Mouse (Mus musculus) liver, embryonic 15.5 days (tissue): ENCODE results near the gene Os9. TPM values are rescaled to one million over a fixed set of nuclear protein-coding genes. Genes with fewer than 3 reads are reported as not detected.
A peak's percentile ranks its signal among the peaks of the same experiment; 100 is the strongest.

Source experiments
- ATAC-seq: fragments of 200-750 bp; cut with Nextera tagmentation; 2 replicates; pipeline ENCODE4 v1.8.0; 2017; ENCODE audit warnings: moderate number of reproducible peaks, mild to moderate bottlenecking, moderate library complexity; ENCODE audit not compliant: insufficient read depth
- H3K27ac ChIP-seq: fragments of 300-500 bp; sonication (generic); replicated peaks from 2 replicates; pipeline ENCODE4 v1.5.1; 2015; ENCODE audit warnings: mild to moderate bottlenecking, inconsistent platforms
- H3K27me3 ChIP-seq: fragments of 300-500 bp; sonication (generic); 2 replicates; pipeline ENCODE4 v1.6.1; 2015; ENCODE audit warnings: mild to moderate bottlenecking, inconsistent platforms
- H3K36me3 ChIP-seq: fragments of 300-500 bp; sonication (generic); replicated peaks from 2 replicates; pipeline ENCODE4 v1.6.1; 2015; ENCODE audit warnings: moderate library complexity, mild to moderate bottlenecking, inconsistent platforms
- H3K4me1 ChIP-seq: fragments of 300-500 bp; sonication (generic); replicated peaks from 2 replicates; pipeline ENCODE4 v1.6.1; 2015; ENCODE audit warnings: inconsistent platforms
- H3K4me2 ChIP-seq: fragments of 300-500 bp; sonication (generic); 2 replicates; pipeline ENCODE4 v1.6.1; 2015; ENCODE audit warnings: moderate library complexity, mild to moderate bottlenecking, inconsistent platforms
- H3K4me3 ChIP-seq: fragments of 300-500 bp; sonication (generic); replicated peaks from 2 replicates; pipeline ENCODE4 v1.5.1; 2015; ENCODE audit warnings: mild to moderate bottlenecking, inconsistent platforms
- H3K9ac ChIP-seq: fragments of 300-500 bp; sonication (generic); 2 replicates; pipeline ENCODE4 v1.6.1; 2015; ENCODE audit warnings: moderate library complexity, mild to moderate bottlenecking, inconsistent platforms
- H3K9me3 ChIP-seq: fragments of 300-500 bp; sonication (generic); replicated peaks from 2 replicates; pipeline ENCODE4 v1.6.1; 2016; ENCODE audit warnings: inconsistent platforms
- WGBS: fragments of 180-500 bp; shearing (Covaris S2); methylation state at CpG from one replicate; pipeline ENCODE4 v1.1.7; 2015; ENCODE audit warnings: mixed read lengths; ENCODE audit not compliant: insufficient replicate concordance; 5-methylcytosine and 5-hydroxymethylcytosine counted together
- polyA plus RNA-seq: library from polyadenylated mRNA; unstranded; fragments of >200 nt; fragmentation: Nextera tagmentation; extraction: Ambion mirVana; gene quantifications from 2 replicates; pipeline ENCODE4 v1.2.1, GENCODE M21; 2015

Gene Os9
- polyA plus RNA-seq, 1 experiment from 2014 or later, result 54.0 TPM

DNA sequence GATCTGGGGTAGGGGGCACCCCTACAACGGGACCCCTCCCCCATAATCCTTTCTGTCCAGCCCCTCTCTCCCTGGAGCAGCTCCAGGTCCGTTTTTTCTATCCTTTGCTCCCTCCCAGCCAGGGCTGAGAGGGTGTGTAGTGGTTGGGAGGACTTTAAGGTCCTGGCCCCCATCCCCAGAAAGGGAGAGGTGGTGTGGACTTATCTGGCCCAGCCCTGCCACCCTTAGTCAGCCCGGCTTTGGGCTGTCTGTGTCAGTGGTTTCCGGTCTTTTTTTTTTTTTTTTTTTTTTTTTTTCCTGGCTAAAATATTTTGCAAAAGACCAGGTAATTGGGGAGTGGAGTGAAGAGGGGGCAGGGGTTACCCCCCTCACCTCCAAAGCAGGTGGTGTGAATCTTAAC, 28.2 kb downstream of the Os9 start:
- no peak overlapping the region for H3K4me3 ChIP-seq
- H3K9ac ChIP-seq, result no peak overlapping the region
- 24% methylated on average over 4 of the region's 4 CpGs for WGBS
- H3K4me1 ChIP-seq, result peaks cover 21% of the 10 kb centered on the region
- no peak overlapping the region for H3K4me2 ChIP-seq
- H3K27me3 ChIP-seq, result peaks cover 28% of the 10 kb centered on the region
- H3K36me3 ChIP-seq, result peaks cover 26% of the 10 kb centered on the region
- no peaks in the 10 kb centered on the region for H3K9me3 ChIP-seq
- no peak overlapping the region for H3K27ac ChIP-seq
- no peak for ATAC-seq

DNA sequence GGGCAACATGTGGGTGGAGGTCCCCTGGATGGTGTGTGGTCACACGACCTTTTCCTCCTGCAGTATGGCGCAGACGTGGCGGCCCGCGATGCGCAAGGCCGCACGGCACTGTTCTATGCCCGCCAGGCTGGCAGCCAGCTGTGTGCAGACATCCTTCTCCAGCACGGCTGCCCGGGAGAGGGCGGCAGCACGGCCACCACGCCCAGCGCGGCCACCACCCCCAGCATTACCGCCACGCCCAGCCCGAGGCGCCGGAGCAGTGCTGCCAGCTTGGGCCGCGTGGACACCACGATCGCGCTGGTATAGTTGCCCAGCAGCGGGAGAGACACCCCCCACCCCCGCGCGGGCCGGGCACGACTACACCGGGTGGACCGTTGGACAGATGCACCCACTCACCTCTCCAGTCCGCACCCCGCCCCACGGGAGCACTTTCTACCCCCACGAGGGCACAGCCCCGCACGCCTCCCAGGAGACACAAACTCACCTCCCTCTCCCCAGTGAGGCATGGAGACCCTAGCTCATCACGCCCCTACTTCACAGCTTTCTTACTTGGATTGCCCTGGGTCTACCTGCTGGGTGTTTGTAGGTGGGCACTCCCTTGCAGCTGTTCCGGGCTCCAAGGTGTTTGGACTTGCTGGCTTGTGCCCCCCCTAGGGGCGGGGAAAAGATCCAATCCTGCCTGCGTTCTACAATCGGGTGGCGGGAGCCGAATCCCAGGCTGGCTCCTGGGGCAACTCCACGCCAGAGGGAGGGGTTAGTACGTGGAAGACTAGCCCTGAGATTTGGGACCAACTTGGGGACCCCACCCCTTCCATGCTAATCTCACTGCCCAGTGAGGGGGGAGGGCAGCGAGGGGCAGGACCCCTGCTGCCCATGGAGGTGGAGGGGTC, 29.2 kb downstream of the Os9 start:
- no peak for ATAC-seq
- Histone ChIP-seq H3K27me3 (peaks cover 28% of the 10 kb centered on the region), H3K9ac (no peak overlapping the region), H3K36me3 (peaks cover 17% of the 10 kb centered on the region), H3K4me3 (no peak overlapping the region), H3K9me3 (no peaks in the 10 kb centered on the region), H3K4me1 (peaks cover 21% of the 10 kb centered on the region), H3K4me2 (peak overlapping the region; percentile 18; the same call in 1 of the 2 replicates), H3K27ac (no peak overlapping the region)
- WGBS, result 61% methylated on average over 51 of the region's 51 CpGs

DNA sequence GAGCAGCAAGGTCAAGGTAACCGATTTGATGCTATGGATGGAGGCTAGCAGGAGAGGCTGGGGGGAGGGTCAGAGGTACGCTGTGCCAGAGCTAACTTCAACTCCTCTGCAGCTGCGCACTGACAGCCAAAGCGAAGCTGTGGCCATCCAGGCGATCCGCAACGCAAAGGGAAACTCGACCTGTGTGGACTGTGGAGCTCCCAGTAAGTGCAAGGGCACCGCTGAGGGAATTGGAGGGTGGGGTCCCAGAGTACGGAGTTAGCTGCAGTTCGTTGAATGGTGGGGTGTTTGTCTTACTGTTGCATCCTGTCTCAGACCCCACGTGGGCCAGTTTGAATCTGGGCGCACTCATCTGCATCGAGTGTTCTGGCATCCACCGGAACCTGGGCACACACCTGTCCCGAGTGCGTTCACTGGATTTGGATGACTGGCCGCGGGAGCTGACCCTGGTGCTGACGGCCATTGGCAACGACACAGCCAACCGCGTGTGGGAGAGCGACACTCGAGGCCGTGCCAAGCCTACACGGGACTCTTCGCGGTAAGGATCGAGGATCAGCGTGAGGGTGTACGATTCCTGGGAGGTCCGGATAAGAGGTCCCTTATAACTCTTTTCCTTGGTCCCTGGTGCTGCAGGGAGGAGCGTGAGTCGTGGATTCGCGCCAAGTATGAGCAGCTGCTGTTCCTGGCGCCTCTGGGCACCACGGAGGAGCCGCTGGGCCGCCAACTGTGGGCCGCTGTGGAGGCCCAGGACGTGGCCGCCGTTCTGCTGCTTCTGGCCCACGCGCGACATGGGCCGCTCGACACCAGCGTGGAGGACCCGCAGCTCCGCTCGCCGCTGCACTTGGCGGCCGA, 30.1 kb downstream of the Os9 start:
- H3K4me3 ChIP-seq, result no peak overlapping the region
- H3K9me3 ChIP-seq, result no peaks in the 10 kb centered on the region
- no peak overlapping the region for H3K9ac ChIP-seq
- H3K4me2 ChIP-seq, result no peak overlapping the region; the same call in 1 of the 2 replicates
- peaks cover 21% of the 10 kb centered on the region for H3K4me1 ChIP-seq
- no peak overlapping the region for H3K27ac ChIP-seq
- H3K27me3 ChIP-seq, result peaks cover 28% of the 10 kb centered on the region
- H3K36me3 ChIP-seq, result peaks cover 7% of the 10 kb centered on the region
- ATAC-seq, result no peak
- 68% methylated on average over 57 of the region's 57 CpGs for WGBS

- Histone ChIP-seq H3K36me3 (no peaks in the 10 kb centered on the region; the same call in 1 of the 2 replicates), H3K4me2 (no peak overlapping the region), H3K27me3 (peaks cover 33% of the 10 kb centered on the region), H3K9me3 (no peaks in the 10 kb centered on the region), H3K9ac (no peak overlapping the region), H3K4me1 (peaks cover 24% of the 10 kb centered on the region; the same call in 1 of the 2 replicates), H3K4me3 (no peak overlapping the region), H3K27ac (no peak overlapping the region)
- WGBS, result 68% methylated on average over 6 of the region's 6 CpGs
- no peak for ATAC-seq
Observed at GRCm38 (mm10) chr10:127085633-127086032, 35.3 kb downstream of the Os9 start.

DNA sequence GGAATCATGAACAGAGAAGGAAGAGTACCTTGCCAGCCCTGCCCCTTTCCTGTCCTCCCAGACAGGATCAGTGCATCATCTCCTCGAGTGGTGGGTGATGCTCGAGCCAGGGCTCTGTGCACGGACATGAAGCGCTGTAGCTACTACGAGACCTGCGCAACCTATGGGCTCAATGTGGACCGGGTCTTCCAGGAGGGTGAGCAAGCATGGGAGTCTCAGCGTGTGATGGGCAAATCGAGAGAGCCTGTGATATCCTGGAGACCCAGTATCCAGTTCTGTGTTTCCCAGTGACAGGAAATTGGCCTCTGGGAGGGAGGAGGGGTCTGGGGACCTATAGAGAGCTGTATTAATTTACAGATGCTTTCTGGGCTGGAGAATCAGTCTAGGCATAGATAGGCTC, 35.9 kb downstream of the Os9 start:
- no peaks in the 10 kb centered on the region; the same call in 1 of the 2 replicates for H3K36me3 ChIP-seq
- 75% methylated on average over 9 of the region's 9 CpGs for WGBS
- no peaks in the 10 kb centered on the region for H3K9me3 ChIP-seq
- no peak for ATAC-seq
- peaks cover 30% of the 10 kb centered on the region for H3K4me1 ChIP-seq
- H3K9ac ChIP-seq, result no peak overlapping the region
- no peak overlapping the region for H3K4me2 ChIP-seq
- H3K4me3 ChIP-seq, result no peak overlapping the region
- no peak overlapping the region for H3K27ac ChIP-seq
- H3K27me3 ChIP-seq, result peaks cover 33% of the 10 kb centered on the region

DNA sequence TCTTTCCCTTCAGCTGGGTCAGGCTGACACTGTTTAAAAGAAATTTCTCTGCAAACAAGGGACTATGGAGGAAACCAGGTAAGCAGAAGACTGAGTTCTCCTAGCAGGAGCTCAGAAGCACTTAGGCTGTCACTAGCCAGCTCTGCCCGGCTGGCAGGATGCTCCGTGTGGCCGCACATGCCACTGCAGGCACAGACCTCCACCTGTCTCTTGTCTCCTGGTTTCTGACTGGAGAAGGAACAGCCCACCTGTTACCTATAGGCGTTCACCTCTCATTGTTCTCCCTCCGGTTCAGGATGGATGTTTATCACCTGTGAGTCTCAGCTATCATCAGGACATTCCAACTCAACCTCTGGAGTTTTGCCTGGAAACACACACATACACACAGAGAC, 37.0 kb downstream of the Os9 start:
- no peak overlapping the region for H3K9ac ChIP-seq
- ATAC-seq, result no peak
- peaks cover 39% of the 10 kb centered on the region for H3K27me3 ChIP-seq
- H3K9me3 ChIP-seq, result no peaks in the 10 kb centered on the region
- 63% methylated on average over 5 of the region's 5 CpGs for WGBS
- no peak overlapping the region for H3K4me3 ChIP-seq
- no peak overlapping the region for H3K4me2 ChIP-seq
- H3K36me3 ChIP-seq, result no peaks in the 10 kb centered on the region; the same call in 1 of the 2 replicates
- no peak overlapping the region for H3K27ac ChIP-seq
- H3K4me1 ChIP-seq, result peaks cover 41% of the 10 kb centered on the region

DNA sequence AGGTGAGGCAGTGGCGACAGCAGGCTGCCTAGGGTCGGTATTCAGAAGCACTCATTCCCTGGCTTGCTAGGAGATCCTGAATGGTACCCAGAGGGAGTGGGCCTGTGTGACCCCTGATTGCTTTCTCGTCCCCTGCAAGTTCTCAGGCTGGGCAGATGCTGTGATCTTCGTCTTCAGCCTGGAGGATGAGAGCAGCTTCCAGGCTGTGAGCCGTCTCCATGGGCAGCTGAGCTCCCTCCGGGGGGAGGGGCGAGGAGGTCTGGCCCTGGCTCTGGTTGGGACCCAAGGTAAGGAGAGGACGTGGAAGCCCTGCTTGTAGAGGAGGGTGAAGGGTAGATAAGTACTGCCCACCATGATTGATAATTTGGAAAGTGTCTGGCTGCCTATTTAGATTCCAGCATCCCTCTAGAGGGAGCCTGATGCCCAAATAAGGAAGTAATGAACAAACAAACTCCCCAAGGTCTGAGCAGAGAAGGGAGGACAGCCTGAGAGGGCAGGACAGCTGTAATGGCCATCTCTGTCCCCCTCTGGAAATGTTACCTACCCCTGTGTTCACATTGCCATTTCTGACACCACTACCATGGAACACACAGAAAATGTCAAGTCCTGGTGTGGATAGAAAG, 37.5 kb downstream of the Os9 start:
- 63% methylated on average over 8 of the region's 8 CpGs for WGBS
- no peak for ATAC-seq

GRCm38 (mm10) chr10:127081996-127082620, 38.8 kb downstream of the Os9 start:
- no peak overlapping the region for H3K9ac ChIP-seq
- WGBS, result 53% methylated on average over 8 of the region's 8 CpGs
- peaks cover 57% of the 10 kb centered on the region for H3K4me1 ChIP-seq
- H3K27ac ChIP-seq, result no peak overlapping the region
- H3K9me3 ChIP-seq, result no peaks in the 10 kb centered on the region
- no peak for ATAC-seq
- peaks cover 55% of the 10 kb centered on the region for H3K27me3 ChIP-seq
- no peak overlapping the region for H3K4me3 ChIP-seq
- peak overlapping the region; percentile 52 for H3K4me2 ChIP-seq
- no peaks in the 10 kb centered on the region; the same call in 1 of the 2 replicates for H3K36me3 ChIP-seq

More for the DNA sequence above, 37.5 kb downstream of the Os9 start:
- Histone ChIP-seq H3K36me3 (no peaks in the 10 kb centered on the region; the same call in 1 of the 2 replicates), H3K4me3 (no peak overlapping the region), H3K27me3 (peaks cover 44% of the 10 kb centered on the region), H3K9ac (no peak overlapping the region), H3K9me3 (no peaks in the 10 kb centered on the region), H3K27ac (no peak overlapping the region), H3K4me2 (no peak overlapping the region), H3K4me1 (peaks cover 47% of the 10 kb centered on the region)

DNA sequence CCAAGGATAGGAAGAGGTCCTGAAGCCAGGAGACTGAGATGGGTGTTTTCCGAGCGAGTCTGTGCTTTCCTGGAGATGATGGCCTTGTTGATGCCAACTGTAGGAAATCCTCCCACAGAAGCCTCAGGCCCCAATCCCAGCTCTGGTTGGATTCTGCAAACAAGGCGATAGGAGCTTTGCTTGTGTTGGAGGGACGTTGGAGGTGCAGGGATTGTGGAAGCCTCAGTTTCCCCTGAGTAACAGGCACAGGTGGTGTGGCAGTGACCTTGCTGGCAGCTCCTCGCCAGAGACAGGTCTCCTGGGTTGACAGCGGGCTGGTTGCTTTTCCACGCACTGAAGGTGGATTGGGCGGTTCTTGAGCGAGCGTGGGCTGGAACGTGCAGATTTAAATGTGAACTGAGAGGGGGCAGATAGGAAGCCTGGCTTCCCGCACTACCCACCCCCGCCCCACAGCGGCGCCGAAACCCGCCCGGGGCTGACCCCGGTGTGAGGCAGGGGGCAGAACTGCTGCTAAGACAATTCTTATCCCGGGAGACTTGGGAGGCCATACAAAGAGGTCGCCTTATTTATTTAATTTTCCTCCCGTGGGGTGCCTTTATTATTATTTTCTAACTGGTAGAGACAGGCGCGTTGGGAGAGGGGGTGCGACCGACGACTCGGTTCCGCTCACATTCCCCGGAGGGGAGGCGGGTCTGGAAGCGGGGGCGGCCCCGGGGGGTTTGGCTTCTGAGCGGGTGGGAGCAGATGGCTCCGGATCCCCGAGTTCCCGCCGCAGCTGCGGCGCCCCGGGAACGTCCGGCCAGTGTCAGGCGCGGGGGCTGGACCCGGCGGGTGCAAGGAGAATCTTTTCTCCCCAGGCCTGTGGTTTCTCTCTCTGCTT, 39.8 kb downstream of the Os9 start:
- H3K4me2 ChIP-seq, result peak overlapping the region; percentile 52
- peaks cover 65% of the 10 kb centered on the region for H3K4me1 ChIP-seq
- H3K27ac ChIP-seq, result no peak overlapping the region
- H3K4me3 ChIP-seq, result peak overlapping the region; percentile 15; the same call in 1 of the 2 replicates
- H3K9me3 ChIP-seq, result no peaks in the 10 kb centered on the region
- no peaks in the 10 kb centered on the region; the same call in 1 of the 2 replicates for H3K36me3 ChIP-seq
- H3K9ac ChIP-seq, result no peak overlapping the region
- peaks cover 59% of the 10 kb centered on the region for H3K27me3 ChIP-seq
- ATAC-seq, result no peak
- 31% methylated on average over 48 of the region's 48 CpGs for WGBS
